Mouse (Mus musculus): ENCODE data around the gene Slc25a35.
A peak's percentile ranks its signal among the peaks of the same experiment; 100 is the strongest.
"Not testable (repeated sequence)": the region's sequence is repeated elsewhere in the genome, so short reads cannot be mapped to it uniquely, and the experiment has no call there.

Gene Slc25a35

DNA sequence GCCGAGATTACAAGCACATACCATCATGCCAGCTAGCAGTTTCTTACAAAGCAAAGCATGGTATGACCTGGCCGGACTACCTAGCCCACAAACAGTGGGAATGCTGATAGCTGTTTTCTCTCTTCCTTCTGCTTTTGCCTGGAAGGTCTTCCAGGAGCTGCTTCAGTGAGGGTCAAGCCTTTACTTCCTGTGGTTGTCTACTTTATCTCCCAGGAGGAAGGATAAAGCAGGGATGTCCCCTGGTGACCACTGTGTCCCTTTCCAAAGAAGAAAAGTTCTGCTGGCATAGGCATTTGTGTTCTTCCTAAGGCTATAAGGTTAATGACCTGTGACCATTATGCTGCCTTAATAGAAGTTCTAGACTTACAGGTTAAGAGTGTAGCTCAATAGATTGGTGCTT lies 4.5 kb upstream of the Slc25a35 start:
- no peak for DNase-seq

DNA sequence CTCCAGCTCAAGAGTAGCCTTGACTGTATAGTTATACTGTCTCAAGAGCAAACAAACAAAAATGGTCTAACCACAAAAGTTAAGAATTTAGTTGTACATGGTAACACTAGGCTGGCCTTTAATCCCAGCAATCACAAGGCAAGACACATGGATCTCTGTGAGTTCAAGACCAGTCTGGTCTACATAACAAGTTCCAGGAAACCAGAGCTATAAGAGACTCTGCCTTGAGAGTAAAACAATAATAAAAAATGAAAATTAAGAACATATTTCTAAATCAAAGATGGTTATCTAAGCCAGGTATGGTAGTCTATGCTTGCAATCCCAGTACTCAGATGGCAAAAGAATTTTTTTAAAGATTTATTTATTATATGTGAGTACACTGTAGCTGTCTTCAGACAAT lies 2.9 kb upstream of the Slc25a35 start:
- no peak for DNase-seq

DNA sequence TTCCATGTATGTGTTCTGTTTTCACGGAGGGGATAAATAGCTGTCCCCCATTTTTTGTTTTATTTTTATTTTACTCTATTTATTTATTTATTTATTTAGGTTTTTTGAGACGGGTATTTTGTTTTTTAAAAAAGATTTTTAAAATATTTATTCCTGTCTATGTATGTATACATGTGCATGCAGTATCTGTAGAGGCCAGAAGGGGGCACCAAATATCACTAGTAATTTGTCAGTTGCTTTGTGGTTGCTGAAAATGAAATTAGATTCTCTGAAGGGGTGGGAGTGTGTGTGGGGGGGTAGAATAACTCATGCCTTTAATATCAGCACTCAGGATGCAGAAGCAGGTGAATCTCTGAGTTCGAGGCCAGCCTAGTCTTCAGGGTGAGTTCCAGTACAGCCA lies 2.1 kb upstream of the Slc25a35 start:
- peak; percentile 82 for DNase-seq

DNA sequence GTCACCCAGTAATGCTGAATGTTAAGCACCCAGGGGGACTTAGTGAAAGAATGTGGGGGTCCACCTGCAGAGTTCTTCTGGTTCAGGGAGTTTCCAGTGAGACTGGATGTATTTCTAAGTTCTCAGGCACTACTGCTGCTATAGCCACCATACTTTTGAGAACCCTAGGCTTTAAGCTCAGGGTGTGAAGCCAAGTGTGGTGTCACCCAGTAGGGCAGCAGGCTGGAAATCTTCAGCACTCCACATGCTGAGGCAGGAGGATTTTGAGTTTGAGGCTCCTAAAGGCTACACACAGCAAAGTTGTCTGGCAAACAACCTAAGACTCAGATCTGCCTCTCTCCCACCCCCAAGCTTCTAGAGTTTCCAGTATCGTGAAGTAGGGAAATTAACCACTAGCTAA lies 1.4 kb upstream of the Slc25a35 start:
- no peak for DNase-seq

DNA sequence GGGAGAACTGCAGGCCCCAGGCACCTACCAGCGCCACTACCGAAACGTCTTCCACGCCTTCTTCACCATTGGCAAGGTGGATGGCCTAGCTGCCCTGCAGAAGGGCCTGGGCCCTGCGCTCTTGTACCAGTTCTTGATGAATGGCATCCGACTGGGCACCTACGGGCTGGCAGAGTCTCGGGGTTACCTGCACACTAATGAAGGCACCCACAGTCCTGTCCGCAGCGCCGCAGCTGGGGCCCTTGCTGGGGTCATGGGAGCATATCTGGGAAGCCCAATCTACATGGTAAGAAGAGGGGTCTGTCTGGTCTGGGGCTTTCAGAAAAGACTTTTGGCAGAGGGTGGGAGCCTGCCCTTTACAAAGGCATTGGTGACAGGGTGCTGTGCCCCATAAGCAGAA lies 821 bp downstream of the Slc25a35 start:
- no peak for DNase-seq

DNA sequence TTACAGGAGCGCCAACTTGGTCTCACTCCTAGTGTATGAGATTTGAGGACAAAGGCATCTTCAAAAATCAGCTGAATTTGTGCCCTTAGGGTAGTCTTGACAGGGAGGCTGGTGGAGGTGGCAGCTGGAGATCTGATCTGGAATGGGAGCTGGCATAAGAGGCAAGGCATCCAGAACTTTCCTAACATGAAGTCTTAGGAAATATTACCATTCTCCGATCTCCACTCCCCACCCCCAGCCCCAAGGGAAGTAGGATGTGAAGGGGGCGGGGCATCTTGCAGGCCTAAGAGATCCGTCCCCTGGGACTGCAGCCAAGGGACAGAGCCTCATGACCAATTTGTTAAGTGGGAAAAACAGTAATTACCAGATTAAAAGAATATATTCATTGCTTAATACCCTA lies 2.3 kb downstream of the Slc25a35 start:
- peak; percentile 82 for DNase-seq

DNA sequence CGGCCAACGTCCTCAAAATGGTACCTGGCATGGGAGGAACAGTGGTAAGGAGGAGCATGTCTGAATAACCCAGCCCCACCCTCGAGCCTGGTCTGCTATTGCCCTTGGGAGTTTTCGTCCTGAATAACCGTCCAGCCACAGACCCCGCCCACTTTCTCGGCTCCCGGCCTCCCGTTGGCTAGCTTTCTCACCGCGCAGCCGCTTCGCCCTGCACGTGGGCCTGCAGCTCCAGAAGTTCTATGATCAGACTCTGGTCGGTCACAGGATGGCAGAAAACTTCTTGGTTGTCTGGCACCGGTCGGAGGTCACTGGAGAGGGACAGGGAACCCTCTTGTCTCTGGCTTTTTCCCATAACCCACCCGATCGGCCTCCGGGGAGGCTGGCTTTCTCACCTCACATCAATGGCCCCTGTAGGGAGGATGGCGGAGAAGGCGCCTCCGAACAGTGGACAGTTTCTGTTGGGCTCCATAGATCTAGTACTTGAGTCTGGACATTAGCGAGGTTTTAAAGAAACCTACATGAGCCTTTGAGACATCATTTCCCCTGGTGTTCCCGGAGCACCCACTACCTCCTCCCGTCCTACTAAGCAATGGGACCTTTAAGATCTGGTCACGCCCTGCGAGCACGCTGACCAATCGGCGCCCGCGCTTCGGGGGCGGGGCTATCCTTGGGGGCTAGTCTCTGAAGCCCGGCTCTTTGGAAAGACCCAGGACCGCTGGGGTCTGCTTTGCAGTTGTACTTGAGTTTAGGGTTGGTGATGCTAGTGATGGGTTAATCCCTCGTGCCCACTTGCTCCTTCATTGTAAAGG lies 5.5 kb downstream of the Slc25a35 start:
- DNase-seq = peak; percentile 92

DNA sequence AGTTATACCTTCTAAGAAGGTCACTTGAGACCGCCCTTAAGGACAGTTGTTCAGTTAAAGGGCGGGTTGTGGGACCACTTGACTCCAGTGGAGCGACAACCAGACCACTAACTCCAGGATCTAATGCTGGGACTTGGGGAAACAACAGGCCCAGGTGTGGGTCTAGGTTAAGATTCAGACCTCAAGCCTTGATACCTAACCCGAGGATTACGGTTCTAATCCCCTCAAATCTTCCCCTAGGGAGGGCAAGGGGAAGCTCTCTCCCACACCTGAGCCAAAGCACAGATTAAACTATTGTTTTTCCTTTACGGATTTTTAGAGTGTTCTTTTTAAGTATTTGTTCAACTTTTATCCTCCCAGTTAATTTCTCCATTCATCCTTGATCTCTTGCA lies 6.1 kb downstream of the Slc25a35 start:
- DNase-seq = no peak

DNA sequence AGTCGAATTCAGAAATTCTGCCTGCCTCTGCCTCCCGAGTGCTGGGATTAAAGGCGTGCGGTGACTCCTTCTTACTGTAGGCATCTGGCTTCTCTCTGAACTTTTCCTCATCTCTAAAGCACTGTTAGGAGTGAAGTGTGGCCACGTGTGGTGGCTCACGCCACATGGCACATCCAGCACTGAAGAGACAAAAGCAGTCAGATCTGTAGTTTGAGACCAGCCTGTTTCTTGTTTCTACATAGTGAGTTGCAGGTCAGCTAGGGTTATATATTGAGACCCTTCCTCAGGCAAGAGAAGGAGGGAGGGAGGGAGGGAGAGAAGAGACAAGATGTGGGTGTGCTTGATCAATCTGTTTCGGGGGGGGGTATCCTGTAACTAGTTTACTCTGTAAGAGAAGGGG lies 7.2 kb downstream of the Slc25a35 start, which contains the start of gene Rangrf:
Rangrf (minus strand) TSS at position 101 of the 400 bp plus-strand sequence.
- DNase-seq = no peak

DNA sequence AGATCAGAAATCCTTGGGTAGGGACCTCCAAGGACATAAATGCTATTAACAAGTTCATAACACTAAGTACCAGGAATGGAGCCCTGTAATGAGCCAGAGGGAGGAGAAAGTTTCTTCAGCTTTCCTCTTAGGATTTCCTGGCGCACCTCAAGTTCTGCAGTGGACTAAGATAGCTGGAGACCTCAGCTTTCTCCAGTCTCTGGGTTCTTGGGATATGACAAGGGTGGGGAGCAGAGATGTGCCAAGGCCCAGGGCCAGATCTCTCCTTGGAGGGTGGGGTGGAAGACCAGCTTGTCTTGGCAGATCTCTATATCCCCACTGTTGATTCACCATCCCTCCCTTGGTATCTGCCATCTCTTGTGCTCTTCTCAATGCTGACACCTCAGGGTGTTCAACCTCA lies 7.7 kb downstream of the Slc25a35 start:
- no peak for DNase-seq

DNA sequence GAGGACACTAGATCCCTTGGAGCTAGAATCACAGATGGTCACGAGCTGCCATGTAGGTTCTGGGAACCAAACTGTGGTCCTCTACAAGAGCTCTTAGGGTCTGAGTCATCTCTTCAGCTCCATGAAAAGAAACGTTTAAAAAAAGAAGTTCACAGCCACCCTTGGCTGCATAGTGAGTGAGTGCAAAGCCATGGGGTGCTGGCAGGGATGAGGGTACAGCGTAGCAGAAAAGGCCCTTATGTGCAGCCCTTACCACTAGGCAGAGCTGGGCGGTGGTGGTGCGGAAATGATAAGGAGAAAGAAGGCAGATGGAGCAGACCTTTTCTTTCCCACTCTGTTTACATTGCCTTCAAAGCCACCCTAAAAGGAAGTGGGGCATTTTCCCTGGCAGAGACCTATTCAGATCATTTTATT lies 11.4 kb downstream of the Slc25a35 start:
- DNase-seq = no peak

DNA sequence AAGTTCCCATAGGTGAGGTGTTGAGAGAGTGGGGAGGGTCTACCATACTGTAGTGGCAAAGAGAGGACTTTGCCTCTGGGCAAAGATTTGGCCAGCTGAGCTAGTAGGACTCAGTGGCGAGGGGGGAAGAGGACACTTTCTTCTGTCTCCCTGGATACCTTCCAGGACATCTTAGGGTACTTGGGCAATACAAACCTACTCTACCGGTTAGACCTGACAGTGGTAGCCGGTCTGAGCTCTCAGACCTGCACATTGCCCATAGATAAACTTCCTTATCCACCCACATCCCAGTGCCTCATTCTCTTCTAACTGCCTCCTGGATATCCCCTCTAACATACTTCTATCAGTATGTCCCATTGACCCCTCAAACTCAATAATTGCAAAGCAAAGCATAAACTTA lies 13.0 kb downstream of the Slc25a35 start:
- no peak for DNase-seq

DNA sequence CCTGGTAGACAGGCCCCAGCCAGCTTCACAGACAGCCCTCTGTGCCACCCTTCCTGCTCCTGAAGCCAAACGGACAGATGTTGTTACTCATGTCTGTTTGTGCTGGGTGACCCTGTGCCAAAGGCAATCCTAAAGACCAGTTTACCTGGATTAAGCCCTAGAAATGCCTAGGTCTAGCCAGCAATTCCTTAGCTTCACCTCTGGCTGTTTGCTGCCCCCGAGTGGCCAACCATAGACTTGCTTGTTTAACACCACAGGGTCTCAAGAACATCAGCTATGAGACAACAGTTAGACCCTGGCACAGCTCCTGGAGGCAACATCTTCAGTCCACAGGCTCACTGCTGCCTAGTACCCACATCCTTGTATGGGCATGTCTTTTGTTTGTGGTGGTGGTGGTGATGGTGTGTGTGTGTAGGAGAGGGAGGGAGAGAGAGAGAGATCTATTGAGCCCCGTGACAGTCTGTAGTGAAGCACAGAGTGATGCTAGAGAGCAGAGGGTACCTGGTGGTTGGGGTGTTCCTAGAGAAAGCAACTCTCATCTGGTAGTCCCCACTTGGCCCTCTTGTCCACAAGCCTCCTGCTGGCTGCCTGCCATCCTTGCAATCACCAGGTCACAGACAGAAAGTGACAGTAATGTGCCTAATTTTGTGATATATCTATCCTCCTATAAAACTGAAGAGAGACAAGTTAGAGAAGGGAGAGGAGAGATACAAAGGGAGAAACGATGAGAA lies 14.9 kb downstream of the Slc25a35 start:
- DNase-seq = peak; percentile 91

DNA sequence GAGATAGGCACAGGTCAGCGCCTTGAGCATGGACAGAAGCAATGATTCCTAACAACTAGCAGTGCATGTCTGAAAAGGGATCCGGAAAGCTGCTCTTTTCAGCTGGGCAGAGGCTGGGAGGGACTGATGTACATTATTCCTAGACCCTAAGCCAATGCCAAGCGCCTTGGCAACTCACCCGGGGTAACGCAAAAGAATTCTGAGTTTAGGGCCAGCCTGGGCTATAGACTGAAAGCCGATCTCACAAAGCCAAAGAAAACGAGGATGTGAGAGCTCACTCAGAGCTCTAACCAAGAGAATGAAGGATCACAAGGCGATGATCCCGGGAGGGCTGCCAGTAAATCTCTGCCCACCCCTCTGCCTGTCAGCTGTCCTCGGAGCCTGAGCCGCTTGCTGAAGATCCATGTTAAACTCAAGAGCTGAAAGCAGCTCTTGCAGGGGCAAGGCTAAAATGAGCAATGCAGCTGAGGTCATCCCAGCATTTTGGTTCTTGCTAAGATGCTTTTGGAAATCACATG lies 19.5 kb downstream of the Slc25a35 start:
- DNase-seq = no peak

DNA sequence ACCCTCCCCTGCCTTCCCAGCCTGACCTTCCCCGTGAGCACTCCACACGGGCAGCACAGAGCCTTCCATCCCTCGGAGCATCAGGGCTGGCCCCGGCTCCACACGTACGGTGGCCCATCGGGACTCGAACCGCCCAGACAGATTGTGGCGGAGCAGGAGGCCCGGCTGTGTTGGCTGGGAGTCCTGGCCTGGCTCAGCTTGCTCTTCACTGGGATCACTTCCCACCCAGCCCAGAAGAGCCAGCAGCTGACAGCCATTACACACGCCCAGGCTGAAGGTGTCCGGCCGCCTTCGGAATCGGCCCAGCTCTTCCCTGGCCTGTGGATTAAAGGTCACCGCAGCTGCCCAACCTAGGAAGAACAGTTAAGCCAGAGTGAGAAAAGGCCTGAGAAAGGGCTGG lies 20.4 kb downstream of the Slc25a35 start:
- no peak for DNase-seq

DNA sequence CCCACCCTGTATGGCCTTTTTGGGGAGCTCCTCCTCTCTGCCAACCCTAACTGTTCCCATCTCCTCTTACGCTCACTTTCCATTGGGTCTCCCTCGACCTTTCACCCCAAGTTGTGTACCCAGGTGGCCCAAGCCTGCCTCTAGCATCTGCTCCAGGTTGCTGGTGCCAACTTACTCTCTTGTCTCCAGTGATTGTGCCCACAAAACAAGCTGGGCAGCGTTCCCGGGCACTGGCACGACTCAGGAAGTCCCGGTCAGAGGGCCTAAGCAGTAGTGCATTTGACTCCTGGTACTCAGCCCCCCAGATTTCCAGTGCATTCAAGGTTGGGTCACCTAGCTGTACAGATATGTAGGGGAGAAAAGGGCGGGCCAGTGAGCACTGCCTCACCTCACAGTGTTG lies 25.2 kb downstream of the Slc25a35 start:
- no peak for DNase-seq

DNA sequence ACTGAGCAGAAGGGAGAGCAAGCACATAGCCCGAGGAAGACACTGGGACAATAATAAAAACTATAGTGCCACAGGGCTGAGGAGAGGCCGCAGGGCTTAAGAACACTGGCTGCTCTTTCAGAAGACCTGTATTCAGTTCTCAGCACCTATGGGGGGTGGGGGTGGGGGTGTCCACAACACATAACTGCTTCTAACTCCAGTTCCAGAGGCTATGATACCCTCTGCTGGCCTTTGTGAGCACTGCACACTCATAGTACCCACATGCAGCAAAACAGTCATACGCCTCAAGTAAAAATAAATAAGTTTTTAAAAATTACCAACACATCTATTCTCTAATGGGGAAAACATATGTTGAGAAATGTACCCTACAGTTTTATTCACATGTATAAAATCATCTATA lies 26.4 kb downstream of the Slc25a35 start:
- DNase-seq = no peak

DNA sequence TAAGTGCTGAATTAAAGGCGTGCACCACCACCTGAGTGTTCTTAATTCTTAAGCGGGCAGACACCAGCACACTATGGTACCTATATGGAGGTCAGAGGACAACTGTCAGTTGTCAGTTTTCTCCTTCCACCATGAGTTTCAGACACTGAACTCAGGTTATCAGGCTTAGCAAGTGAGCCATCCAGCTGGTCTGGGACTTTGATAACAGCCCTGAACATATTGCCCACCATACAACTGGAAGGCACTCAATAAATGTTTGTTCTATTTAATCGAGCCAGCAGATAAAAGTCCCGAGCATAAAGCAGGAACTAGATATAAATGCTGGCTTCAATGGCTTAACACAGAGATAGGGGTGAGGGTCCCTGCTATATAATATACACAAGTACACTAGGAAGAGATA lies 29.1 kb downstream of the Slc25a35 start:
- no peak for DNase-seq

DNA sequence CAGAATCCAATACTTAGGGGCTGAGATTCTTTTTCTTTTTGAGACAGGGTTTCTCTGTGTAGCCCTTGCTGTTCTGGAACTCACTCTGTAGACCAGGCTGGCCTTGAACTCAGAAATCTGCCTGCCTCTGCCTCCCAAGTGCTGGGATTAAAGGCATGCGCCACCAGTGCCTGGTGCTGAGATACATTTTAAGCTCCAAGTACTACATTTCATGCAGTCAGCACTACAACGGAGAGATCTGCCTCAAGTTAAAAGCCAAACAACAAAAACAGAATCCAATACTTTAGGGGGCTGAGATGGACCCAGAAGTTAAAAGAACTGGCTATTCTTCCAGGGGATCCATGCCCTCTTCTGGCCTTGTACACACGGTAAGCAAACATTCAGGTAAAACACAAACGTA lies 34.9 kb downstream of the Slc25a35 start:
- DNase-seq = not testable (repeated sequence)

DNA sequence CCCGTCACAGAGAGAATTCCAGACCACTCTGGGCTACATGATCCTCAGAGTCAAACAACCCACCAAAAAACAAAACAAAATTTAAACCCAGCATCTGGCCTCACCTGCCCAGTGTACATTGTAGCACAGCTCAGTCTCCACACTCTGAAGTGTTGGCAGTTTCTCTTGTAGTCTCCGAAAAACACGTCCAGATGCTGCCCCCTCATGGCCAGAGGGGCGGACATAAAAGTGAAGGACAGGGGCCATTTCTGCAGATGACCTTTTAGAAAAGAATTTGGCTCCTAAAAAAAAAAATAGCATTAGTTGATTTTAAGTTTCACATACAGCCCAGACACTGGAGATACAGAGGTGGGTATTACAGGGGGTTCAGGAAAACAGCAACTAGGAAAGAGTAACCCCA lies 35.7 kb downstream of the Slc25a35 start:
- DNase-seq = peak; percentile 52

DNA sequence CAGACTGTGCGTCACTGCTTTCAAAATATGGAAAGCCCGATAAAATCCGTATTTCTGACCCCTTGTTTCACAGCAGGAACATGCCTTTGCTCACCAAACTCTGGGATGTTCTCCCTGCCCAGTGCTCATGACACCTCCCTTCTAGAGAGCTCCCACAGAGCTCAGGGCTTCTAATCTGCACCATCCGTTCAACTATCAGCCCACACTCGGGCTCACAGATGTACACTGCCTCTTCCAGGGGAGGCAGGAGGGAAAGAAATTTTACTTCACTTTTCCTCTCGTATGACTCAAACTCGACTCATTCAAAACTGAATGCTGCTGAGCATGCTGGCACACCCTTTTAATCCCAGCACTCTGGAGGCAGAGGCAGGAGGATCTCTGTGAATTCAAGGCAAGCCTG lies 37.3 kb downstream of the Slc25a35 start:
- no peak for DNase-seq

DNA sequence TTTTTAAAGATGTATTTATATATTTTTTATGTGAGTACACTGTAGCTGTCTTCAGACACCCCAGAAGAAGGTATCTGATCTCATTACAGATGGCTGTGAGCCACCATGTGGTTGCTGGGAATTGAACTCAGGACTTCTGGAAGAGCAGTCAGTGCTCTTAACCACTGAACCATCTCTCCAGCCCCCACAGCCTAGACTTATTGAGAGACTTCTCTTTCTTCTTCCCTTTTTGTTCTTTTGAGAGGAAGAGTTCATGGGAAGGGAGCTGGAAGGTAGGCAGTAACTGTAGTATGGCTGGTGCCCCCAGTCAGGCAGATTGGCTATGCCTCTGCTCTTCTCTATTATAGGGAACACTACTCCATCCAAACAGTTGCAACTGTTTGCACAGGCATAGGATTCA lies 38.6 kb downstream of the Slc25a35 start:
- not testable (repeated sequence) for DNase-seq

DNA sequence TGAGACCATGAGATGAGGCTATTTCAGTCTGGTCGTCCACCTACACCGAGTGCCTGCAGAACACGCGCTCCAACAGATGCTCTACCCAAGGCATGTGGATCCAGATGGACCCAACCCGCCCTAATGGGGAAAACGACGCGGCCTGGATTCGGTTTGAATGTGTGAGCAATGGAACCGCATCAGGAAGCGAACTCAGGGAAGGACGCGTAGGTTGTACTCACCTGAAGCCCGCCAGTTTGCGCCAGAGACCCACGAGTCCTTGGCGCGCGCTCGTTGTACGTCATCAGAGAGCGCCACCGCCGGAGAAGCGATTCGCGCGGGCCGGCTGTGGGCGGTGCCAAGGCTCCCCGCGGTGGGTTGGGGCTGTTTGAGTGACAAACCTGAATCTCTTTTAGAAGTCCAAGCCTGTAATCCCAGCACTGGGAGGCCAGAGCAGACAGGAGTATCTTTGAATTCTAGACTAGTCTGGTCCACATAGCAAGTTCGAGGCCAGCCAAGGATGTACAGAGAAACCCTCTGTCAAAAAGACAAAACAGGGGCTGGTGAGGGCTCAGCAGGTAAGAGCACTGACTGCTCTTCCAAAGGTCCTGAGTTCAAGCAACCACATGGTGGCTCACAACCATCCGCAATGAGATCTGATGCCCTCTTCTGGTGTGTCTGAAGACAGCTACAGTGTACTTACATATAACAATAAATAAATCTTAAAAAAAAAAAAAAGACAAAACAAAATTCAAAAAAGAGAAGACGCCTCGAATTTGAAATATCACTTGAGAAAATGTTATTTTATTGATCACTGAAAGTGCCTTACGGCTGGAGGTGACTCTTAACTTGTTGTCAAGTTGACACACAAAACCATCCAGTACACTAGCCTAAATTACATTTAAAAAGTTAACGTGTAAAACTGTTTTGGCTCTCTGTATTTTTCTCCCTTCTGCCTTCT lies 40.5 kb downstream of the Slc25a35 start, which contains the start of gene Pfas:
Pfas (minus strand) TSS at position 279 of the 940 bp plus-strand sequence.
- peak; percentile 97 for DNase-seq
